Mouse (Mus musculus) brain, embryonic 14.5 days (tissue): ENCODE data around the gene Mab21l3.

Experiments
- CTCF ChIP-seq: fragments of 200-500 bp; IDR thresholded peaks from 2 replicates; pipeline ENCODE4 v1.5.1; 2012; ENCODE audit warnings: inconsistent platforms, mild to moderate bottlenecking, moderate library complexity, borderline replicate concordance; ENCODE audit not compliant: insufficient read depth, insufficient read length; ENCODE audit errors: extremely low read depth
- POLR2A ChIP-seq: fragments of 200-500 bp; IDR thresholded peaks from 2 replicates; pipeline ENCODE4 v1.6.1; 2012; ENCODE audit warnings: mild to moderate bottlenecking, inconsistent platforms, borderline replicate concordance; ENCODE audit not compliant: poor library complexity, insufficient read depth, insufficient read length, severe bottlenecking; ENCODE audit errors: extremely low read depth

- TF ChIP-seq POLR2A (no peak), CTCF (peak; percentile 91)
Observed at GRCm38 (mm10) chr3:101896893-101897292, 48.1 kb upstream of the Mab21l3 start.
